Mouse (Mus musculus) gastrocnemius, postnatal 25 days (tissue): ENCODE measurements at regions not wholly inside any gene's neighbourhood (a gene's known extent, or its start where the extent isn't known, plus 50 kb on each side); places are given as distances from the start of the nearest gene placed in this dataset.

Source experiments
- DNase-seq: peaks from one replicate; pipeline ENCODE4 v3.0.0; 2022

DNA sequence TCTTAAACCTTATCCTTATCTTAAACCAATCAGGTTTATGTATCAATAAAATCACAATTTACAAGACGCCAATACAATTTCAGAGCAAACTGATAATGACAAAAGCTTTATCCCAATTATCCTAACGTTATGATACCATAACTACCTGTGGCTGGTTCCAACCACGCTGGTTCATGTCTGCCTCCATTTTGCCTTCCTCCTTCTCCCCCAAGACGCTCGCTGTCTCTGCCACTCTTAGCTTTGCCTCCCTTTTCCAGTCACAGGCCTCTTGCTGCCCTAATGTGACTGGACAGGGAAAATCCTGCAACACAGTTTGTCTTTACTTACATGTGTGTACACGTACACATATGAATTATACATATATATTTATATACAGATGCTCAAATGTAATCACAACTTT, 101.3 kb upstream of the Cpm start:
- no peak for DNase-seq

DNA sequence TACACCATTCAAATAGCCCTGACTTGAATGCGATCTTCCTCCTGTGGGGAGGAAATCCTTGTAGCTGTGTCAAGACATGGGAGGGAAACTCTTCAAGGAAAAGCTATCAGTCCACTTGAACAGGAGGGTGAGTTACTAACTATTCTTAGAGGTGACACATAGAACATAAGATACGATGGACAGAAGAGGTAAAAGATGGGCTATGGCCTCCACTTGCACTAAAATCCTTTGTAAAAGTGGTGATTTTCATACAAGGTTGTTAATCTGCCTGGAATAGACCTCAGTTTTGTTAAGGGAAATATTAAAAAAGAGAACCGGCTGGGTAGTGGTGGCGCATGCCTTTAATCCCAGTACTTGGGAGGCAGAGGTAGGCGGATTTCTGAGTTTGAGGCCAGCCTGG, 102.1 kb upstream of the Cpm start:
- DNase-seq = no peak

DNA sequence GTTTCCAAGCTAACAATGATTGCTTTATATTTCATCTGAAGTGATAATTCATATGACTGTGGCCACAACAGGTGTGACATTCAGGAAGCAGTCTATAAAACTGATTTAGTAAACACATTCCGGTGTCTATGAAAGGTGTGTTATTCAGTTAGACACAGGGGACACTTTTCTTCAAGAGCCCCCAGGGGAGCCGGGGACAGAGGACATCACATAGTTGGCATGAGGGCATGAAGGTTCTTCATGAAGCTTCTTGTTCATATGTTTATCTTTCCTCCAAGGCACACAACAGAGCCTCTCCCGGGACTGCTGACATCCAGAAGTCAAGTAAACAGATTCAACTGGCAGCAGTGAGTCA, 102.5 kb upstream of the Cpm start:
- no peak for DNase-seq

DNA sequence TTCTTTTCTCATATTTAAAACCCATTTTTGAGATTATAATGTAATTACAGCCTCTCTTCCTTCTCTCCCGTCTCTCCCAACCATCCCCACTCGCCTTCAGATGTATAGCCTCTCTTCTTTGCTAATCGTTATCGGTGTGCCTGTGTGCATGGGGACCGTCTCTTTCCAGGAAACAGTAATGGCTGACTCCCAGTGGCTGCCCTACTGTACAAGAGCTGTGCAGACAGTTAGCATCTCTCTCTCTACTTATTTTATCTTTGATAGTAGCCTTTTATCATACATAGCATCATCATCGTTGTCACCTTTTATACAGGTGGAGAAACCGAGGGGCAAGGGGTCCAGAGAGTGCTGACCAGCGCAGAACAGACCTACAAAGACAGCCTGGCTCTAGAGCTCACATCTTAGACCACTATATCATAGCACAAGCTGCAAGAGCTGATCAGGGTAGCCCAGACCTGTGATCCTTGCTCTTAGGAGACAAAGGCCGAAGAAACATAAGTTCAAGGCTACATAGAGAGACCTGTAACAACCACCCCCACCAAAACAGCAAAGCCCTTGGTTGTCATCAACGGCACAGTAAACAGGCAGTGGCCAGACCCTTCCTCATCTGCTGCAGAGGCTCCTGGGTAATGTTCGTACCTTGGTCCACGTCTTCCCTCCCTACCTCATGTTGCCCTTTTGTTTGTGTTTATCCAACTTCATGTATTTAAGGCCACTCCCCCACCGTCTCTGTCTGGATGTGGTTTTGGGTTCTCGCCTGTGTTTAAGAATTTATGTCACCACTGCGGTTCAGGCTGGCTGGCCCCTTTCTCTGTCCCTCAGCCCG, 103.1 kb upstream of the Cpm start:
- no peak for DNase-seq

DNA sequence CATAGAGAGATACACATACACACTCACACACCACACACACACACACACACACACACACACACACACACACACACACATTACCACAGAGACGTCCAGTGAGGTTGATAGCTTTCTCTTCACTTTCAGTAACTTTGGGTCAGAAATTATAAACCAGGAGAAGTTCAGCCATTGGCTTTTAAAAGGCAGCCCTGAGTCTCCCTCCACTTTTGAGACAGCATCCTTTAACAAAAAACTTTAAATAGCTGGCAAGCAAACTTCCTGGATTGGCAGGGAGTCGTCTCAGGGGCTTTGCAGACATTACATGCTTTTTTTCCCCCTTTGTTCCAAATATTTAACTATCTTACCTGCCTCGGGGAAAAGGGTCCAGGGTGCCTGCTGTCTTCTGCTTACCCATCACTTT, 103.7 kb upstream of the Cpm start:
- DNase-seq = no peak

DNA sequence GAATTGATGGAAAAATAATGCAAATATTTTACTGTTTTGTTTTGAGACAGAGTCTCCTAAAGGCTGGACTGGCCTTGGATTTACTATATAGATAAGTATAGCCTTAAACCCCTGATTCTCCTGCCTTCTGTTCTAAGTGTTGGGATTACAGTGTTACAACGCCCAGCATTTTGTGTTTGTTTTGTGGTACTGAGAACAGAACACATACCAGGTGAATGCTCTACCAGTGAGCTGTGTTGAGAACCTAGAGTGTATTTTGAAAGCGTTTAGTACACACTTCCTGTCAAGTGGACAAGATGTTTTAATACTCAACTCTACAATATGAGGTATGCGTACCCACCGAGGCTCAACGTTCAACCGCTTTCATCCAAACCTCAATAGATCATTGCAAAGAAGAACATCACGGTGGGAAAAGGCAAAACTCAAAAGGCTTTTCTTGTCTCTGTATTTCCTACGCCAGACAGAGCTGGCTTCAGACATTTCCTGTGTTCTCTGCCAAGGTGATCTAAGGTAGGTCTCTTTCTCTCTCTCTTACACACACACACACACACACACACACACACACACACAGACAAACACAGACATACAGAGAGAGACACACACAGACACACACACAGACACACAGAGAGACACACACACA, 104.3 kb upstream of the Cpm start:
- DNase-seq = no peak

DNA sequence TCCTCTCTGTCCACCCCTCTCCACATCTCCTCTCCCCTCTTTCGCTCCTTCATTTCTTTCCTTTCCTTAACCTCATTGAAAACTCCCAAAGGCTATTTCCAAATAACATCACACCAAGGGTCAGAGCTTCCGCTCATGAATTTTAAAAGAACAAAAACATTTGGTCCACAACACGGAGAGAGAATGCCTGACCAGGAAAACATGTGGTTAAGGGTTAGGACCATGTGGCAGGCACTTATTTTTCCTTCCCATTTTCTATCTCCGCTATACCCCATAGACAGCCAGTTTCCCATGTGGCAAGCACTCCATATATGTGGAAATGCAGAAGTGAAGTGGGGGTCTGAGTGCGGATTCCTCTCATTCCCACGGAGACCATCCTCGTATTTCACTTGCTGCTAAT, 105.2 kb upstream of the Cpm start:
- DNase-seq = no peak

DNA sequence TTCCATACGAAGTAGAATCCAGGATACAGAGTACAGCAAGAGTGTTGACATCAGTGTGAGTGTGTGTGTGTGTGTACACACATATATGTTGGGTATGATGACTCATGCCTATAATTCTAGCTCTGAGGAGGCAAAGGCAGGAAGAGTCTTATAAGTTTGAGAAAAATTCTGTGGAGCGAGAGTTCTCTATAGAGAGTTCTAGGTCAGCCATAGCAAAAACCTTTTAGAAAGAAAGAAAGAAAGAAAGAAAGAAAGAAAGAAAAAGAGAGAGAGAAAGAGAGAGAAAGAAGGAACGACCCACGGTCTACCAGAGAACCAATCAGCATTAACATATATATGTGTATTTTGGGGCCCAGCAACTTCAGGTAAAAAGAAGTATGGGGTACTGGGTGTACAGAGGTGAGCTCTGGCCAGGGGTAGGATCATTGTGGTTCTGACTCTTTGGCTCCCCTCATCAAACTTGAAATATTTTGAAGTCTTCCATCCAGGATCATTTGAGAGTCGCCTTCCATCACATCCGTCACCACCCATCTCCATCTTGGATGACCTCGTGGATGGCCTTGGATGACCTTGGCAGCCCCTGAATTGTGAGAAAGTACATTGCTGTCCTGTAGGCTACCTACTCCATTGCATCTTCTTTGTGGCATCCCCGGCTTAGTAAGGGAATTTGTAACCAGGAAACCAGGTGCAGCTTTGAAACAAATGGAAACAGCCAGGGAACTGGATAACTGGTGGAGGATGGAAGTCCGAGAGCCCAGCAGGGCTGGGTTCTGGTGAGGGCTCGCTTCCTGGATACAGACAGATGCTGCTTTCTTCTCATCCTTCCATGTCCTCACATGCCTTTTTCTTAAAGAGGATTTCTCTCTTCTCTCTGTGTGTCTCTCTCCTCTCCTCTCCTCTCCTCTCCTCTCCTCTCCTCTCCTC, 106.1 kb upstream of the Cpm start:
- DNase-seq = no peak

DNA sequence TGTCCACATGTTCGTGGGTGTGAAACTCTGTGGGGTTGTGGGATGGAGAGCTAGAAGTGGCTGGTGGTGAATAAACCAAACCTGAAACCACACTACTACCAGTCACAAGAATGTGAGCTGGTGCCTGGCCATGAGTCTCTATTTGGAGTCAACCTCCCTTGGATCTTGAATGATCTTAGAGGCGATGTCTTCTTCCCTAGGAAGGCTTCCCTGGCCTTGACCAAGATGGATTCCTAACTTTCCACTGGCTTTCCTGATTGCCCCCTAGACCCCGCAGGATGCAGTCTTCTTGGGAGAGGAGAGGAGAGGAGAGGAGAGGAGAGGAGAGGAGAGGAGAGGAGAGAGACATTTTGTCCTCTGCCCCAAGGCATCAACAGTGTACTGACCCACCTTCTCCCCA, 106.9 kb upstream of the Cpm start:
- DNase-seq = no peak

DNA sequence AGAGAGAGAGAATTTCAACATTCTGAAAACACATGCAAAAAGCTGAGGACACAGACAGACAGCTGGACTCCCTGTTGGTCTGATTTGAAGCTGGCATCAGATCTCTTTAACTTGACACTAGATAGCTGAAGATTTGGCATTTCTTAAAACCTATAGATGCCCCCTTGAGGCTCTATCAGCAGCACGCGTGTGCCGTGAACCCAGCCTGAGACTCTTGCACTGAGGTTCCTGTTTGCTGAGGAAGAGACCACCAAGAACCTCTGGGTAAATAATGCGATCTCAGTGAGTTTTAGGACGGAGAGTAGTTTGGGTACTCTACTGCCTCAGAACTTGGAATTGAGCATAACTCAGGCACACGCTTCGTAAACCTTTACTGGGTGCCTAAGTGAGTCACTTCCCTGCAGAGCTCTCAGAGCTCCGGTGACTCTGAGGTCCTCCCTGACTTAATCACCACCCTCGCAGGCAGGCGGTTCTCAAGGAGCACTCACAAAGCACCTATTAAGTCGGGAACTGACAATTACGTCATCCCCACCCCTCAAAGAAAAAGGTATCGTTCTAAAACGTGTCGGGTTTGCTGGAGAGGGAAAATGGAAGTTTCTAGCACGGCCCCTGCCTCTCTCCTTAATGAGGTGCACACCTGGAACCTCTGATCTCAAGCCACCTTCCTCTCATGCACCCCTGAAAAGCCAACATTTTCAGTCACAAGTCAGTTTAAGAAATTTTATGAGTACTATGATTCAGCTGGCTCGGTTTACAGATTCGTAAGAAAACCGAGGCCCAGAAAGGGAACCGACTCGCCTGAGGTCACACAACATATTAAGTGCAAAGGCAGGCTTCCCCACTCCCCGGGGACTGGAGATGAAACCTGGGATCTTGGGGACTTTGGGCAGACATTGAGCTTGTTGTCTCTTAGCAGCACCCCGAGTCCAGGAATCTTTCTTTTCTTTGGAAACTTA, 107.7 kb upstream of the Cpm start:
- no peak for DNase-seq

DNA sequence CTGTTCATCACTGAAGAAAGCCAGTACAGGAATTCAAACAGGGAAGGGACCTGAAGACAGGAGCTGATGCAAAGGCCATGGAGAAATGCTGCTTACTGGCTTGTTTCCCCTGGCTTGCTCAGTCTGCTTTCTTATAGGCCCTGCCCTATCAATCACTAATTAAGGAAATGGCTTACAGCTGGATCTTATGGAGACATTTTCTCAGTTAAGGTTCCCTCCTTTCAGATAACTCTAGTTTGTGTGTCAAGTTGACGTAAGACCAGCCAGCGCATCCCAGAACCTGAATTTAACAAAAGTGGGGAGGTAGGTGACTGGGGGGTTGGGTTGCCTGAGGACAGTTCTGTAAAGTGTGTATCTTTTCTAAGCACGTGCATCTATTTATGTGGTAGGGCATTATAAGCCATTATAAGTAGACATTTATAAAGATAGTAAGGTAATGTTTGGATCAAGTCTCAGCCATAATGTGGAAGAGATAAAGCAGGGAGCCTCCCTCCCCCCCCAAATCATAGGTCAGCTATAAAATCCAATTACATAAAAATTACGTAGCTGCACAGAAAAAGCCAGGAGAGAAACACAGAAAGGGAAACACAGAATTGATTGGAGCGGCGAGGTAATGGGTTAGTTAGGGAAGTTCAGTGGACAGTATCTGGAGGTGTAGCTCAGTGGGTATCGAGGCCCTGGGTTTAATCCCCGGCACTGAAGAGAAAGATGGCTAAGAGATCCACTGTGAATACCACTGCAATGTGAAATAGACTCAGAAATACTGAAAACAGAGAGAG, 108.6 kb upstream of the Cpm start:
- DNase-seq = no peak

DNA sequence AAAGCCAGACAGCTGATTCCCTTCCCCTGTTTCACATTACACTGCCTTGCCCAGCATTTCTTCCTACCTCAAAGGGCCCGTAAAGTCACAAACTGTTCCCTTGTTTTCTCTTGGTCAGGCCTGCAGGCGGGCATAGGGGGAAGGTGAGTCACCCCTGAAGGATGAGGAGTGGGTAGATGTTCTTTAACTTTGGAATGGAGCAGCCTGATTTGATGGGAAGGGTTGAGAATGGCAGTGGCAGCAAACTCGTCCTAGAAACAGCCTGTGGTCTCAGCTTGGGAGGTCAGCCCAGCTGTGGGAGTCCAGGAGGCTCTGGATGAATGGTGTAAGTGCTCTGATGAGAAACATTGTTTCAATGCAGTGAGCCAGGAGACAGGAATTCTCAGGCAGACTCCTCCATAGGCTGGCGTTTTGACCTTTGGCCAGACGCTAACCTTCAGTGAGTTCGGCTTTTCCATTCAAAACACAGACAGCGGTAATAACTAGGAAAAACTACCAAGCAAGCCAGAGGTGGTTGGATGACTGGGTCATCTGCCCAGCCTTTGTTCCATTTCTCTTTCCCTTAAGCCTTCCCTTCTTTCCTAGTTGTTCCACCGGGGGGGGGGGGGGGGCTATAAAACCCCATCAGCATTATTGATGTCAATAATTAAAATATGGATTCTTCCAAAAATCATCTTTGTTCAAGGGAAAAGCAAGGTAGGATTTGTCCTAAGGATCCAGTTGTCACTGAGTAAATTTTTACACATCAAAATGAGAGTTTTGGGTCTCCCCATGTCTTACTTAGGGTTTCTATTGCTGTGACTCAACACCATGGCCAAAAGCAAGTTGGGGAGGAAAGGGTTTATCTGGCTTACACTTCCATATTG, 109.4 kb upstream of the Cpm start:
- DNase-seq = no peak

DNA sequence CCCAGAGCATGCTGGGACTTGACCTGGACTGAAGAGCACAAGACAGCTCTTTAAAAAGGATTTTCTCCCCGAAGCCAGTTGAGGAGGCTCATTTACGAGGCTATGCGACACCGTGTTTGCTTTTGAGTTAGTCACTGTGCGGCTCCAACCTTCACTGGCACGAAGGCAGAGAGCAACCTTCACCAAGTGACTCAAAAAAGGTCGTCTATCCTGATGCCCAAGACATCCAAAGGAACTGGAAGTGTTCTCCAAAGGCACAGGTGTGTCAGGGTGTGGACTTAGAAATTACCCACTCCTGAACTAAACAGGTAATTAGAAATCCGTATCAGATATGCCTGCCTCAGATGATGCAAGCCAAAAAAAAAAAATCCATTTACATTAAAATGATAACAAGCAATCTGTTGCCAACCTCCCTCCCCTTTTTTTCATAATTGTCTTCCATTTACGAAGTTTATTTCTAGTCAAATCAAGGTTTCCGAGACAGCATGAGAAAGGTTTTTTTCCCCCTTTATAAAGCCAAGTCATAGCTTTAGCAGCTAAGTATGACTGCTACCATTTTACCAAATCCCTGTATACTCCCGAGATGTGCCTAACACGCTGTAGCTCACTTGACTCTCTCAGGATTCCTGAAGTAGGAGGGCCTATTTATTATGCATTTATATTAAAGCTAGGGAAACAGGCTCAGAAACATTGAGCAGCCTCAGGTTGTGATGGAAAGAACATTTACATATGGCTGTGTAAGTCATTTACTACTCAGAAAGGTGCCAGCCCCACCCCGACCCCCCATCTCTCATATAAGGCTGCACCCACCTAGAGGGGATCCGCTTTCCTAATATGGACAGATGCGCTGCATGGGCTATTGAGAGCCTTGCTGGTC, 110.3 kb upstream of the Cpm start:
- no peak for DNase-seq

DNA sequence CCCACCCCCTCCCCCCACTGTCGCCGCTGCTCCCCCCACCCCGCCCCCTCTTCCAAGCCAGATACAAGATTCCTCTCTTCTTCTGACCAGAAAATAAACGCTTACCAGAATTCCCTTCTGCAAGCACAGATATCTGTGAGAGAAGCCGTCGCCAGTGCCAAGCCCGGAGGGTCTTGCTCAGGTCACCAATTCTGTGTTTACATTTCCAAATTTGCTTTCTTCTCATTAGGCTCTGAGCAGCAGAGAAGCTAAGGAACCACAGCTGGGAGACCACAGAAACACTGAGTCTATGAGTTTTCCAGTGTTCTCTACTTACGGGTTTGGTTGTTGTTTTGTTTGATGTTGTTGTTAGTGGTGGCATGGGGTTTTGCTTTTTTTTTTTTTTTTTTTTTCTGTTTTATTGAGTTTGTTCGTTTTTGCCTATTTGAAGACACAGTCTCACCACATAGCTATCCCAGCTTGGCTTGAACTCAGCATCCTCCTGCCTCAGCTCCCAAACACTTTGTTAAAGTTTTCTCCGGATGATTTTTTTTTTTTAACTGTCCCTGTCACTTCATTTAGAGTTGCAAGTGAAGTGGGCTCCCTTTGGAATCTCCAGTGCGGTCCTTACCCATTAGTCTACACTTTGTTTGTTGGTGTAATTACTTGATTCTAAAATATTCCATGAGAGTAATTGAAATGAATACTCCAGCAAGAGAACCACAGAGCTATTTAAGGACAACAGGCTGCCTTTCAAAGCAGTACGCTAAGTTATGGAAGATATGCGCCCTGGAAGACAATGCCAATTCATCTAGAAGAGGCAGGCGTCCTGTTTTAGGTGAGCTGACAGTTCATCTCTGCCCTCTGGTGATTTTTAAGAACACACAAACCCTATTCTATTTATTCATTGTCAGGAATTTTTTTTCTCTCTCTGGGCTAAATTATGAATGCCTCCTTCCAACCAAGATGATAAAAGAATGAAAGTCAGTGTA, 111.2 kb upstream of the Cpm start:
- no peak for DNase-seq

DNA sequence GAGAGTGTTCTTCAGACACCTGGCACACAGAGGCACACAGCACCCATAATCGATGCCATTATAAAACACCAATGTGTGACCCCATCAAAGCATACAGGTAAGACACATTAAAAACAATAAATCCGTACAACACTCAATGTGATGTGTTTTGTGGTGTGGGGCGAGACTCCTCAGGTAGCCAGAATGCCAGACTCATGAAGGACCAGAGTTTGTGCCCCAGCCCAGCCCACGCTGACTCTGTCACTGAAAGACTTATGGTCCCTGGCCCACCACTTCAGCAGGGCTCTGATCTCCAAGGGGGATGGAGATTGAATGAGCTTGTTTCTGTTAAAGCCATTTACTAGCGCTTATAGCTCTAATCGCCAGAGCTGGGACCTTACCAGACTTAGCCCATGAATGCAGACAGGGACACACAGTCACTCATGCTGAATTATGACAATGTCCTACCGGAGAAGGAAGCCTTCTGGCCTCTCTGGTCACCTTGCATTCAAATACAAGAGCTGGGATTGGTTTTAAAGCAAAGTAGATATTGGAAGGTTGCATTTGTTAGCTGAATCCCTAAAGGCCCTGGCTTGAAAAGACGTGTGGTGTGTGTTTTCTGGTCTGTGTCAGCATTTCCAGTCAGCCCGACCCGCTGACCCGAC, 112.1 kb upstream of the Cpm start:
- DNase-seq = no peak

DNA sequence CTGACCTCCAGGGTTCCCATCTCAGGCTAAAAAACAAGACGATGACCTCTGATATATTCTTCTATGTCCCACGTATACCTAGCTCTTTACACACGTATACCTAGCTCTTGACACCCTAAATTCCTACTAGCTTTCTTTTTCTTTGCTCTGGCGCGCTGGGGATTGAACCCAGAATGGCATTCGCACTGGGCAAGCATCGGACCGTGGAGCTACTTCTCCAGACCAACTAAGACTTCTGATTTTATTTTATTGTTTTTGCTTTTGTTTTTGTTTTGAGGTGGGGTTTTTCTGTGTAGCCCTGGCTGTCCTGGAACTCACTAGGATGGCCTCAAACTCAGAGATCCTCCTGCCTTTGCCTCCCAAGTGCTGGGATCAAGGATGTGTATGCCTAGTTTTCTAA, 112.8 kb upstream of the Cpm start:
- DNase-seq = no peak

DNA sequence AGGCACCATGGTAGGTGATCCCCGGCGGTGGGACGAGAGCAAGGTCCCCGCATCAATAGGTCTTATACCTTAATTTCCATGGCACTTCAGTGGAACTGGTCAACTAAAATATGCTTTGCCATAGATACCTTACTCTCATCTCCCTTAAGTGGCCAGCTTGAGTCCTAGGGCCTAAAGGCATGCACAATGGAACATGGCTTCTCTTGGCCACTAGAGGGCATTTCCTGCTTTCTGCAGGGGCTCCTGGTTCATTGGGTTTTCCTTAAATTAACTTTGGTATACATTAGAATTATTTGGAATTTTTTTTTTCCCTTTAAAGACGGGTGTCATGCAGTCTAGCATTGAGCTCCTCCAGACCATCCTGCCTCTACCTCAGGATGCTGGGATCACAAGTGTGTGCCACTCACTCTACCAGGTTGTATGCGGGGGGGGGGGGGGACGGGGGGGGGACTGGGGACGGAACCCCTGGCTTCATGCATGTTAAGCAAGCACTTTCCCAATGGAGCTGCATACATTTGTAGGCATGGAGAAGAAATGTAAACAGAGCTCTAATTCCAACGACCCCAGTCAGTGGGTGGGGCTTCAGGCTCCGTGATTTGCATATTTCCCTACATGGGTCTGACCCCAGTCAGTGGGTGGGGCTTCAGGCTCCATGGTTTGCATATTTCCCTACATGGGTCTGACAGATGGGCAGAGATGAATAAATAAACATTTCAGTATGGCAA, 113.4 kb upstream of the Cpm start:
- DNase-seq = no peak
